Mouse (Mus musculus) spleen, adult 2 months (tissue): ENCODE results near the gene 1700012A03Rik. TPM values are rescaled to one million over a fixed set of nuclear protein-coding genes. Genes with fewer than 3 reads are reported as not detected.

Experiments used
- DNase-seq, 2 experiments: peaks; one replicate each; pipeline versions ENCODE4 v3.0.0 to v3.0.0-alpha.2; 2012 to 2021; ENCODE audit warnings: low spot score in 2 of 2, low read depth in 1 of 2
- H3K27ac ChIP-seq: fragments of 200-500 bp; 2 replicates; pipeline ENCODE4 v1.5.1; 2012; ENCODE audit warnings: low read length, inconsistent platforms; ENCODE audit not compliant: insufficient read depth
- H3K27me3 ChIP-seq: fragments of 200-500 bp; 2 replicates; pipeline ENCODE4 v1.6.1; 2012; ENCODE audit warnings: mild to moderate bottlenecking, moderate library complexity, low read length, inconsistent platforms; ENCODE audit not compliant: control insufficient read depth, insufficient read depth
- H3K36me3 ChIP-seq: fragments of 200-500 bp; 2 replicates; pipeline ENCODE4 v1.6.1; 2012; ENCODE audit warnings: mild to moderate bottlenecking, low read length, inconsistent platforms; ENCODE audit not compliant: control insufficient read depth, insufficient read depth
- H3K4me1 ChIP-seq: fragments of 200-500 bp; 2 replicates; pipeline ENCODE4 v1.6.1; 2011; ENCODE audit warnings: inconsistent platforms; ENCODE audit not compliant: control insufficient read depth, insufficient read depth, insufficient read length
- H3K4me3 ChIP-seq: fragments of 200-500 bp; 2 replicates; pipeline ENCODE4 v1.5.1; 2011; ENCODE audit warnings: mild to moderate bottlenecking, inconsistent platforms; ENCODE audit not compliant: insufficient read depth, insufficient read length; ENCODE audit errors: extremely low read depth
- CTCF ChIP-seq: fragments of 200-500 bp; IDR thresholded peaks from 2 replicates; pipeline ENCODE4 v1.5.1; 2011; ENCODE audit warnings: mild to moderate bottlenecking, inconsistent platforms; ENCODE audit not compliant: insufficient read depth, insufficient read length, insufficient replicate concordance; ENCODE audit errors: extremely low read depth
- POLR2A ChIP-seq: fragments of 200-500 bp; IDR thresholded peaks from 2 replicates; pipeline ENCODE4 v1.6.1; 2011; ENCODE audit warnings: low read depth, low read length, inconsistent platforms
- WGBS: fragments of 180-500 bp; shearing (Covaris S2); methylation state at CpG from one replicate; pipeline ENCODE4 v1.1.7; 2018; 5-methylcytosine and 5-hydroxymethylcytosine counted together
- polyA plus RNA-seq: library from polyadenylated mRNA; depleted of rRNA; stranded (reverse); fragments of >200 nt; gene quantifications from 2 replicates; pipeline ENCODE4 v1.2.3, GENCODE M21; 2012

The 1700012A03Rik gene
- polyA plus RNA-seq, 1 experiment, result not detected

- Histone ChIP-seq H3K4me1 (no peaks in the 10 kb centered on the region), H3K27me3 (no peaks in the 10 kb centered on the region), H3K27ac (no peak overlapping the region), H3K36me3 (no peaks in the 10 kb centered on the region), H3K4me3 (no peak overlapping the region)
- WGBS, result 88% methylated on average over 12 of the region's 14 CpGs
- no peak for DNase-seq
- TF ChIP-seq CTCF, result no peak
- TF ChIP-seq POLR2A, result no peak
Measured at GRCm38 (mm10) chr6:32093312-32093711, 43.3 kb downstream of the 1700012A03Rik start.

GRCm38 (mm10) chr6:32105547-32106275, 55.7 kb downstream of the 1700012A03Rik start:
- no peaks in the 10 kb centered on the region for H3K4me1 ChIP-seq
- H3K27me3 ChIP-seq, result no peaks in the 10 kb centered on the region
- no peak overlapping the region for H3K27ac ChIP-seq
- H3K4me3 ChIP-seq, result no peak overlapping the region
- no peak for DNase-seq
- no peak for TF ChIP-seq POLR2A
- no peak for TF ChIP-seq CTCF
- no peaks in the 10 kb centered on the region for H3K36me3 ChIP-seq
- 75% methylated on average over 9 of the region's 9 CpGs for WGBS
